Mouse (Mus musculus) heart, postnatal 25 days (tissue): ENCODE data around the gene Fbxo3. TPM values are rescaled to one million over a fixed set of nuclear protein-coding genes. Genes with fewer than 3 reads are reported as not detected.
A peak's percentile ranks its signal among the peaks of the same experiment; 100 is the strongest.
"Not testable (repeated sequence)": the region's sequence is repeated elsewhere in the genome, so short reads cannot be mapped to it uniquely, and the experiment has no call there.

Source experiments
- DNase-seq: peaks from one replicate; pipeline ENCODE4 v3.0.0; 2022; ENCODE audit warnings: low spot score
- intact Hi-C: fragments of 180-260 bp; cut with DNase I; formaldehyde crosslinking; loops from one replicate; pipeline ENCODE4 v1.15.1; 2025
- total RNA-seq, 2 experiments: library from RNA; stranded (reverse); gene quantifications; 2 replicates each; pipeline ENCODE4 v1.2.3; 2021

The Fbxo3 gene
- total RNA-seq, 2 experiments from 2014 or later: 51.9 to 58.3 TPM

GRCm38 (mm10) chr2:104034832-104035472 lies 7.4 kb downstream of the Fbxo3 start:
- peak; percentile 14 for DNase-seq
- intact Hi-C loops: loop anchor here (10.0 kb wide), 2 partner anchors 60 to 460 kb away; partner anchors contain the start of genes Cd59a and Hipk3

- intact Hi-C loops: loop anchor here (10.0 kb wide), 2 partner anchors 59 to 459 kb away; partner anchors contain the start of genes Cd59a and Hipk3
- DNase-seq: peak; percentile 5
These were observed 8.1 kb downstream of the Fbxo3 start for GRCm38 (mm10) chr2:104035595-104035994.

DNA sequence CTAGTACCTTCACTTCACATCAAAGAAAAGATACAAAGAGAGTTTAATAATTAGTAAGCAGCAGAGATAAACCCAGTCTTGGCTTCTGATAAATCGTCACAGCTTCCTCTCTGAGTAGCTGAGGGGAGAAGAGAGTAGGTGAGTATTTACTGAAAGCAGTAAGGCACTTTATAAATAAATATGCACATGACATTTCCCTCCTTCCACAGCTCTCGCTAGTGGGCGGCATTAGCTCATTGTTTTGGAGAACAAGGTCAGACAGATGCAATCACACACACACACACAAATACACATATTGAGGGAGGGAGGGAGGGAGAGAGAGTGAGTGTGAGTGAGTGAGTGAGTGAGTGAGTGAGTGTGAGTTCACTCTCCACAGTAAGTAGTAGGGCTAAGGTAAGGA lies 8.8 kb downstream of the Fbxo3 start:
- no peak for DNase-seq
- intact Hi-C loops: loop anchor here (10.0 kb wide), 2 partner anchors 58 to 458 kb away; partner anchors contain the start of genes Cd59a and Hipk3

GRCm38 (mm10) chr2:104038236-104038635 lies 10.7 kb downstream of the Fbxo3 start:
- DNase-seq: no peak
- intact Hi-C loops: loop anchor here (10.0 kb wide), 2 partner anchors 57 to 457 kb away; partner anchors contain the start of genes Cd59a and Hipk3

DNA sequence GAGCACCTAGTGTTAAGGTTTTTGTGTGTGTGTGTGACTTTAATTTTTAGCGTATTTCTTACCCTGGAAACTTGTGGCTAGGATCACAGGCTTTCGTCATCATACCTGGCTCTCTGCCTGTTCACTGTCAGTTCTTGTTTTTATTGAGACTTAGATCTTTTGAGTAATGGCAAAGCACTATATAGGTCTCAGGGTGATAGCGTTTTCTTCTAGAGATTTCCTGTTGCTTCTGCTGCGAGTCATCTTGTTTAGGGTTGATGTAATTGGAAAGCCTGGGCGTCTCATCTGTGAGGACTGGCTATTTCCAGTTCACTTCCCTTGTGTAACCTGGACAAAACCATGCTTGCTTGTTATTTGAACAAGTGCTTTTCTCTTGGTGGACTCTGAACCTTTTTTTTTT lies 14.1 kb downstream of the Fbxo3 start:
- no peak for DNase-seq
- intact Hi-C loops: loop anchor here (5.0 kb wide), 2 partner anchors 86 to 381 kb away; no protein-coding TSS in a partner anchor

DNA sequence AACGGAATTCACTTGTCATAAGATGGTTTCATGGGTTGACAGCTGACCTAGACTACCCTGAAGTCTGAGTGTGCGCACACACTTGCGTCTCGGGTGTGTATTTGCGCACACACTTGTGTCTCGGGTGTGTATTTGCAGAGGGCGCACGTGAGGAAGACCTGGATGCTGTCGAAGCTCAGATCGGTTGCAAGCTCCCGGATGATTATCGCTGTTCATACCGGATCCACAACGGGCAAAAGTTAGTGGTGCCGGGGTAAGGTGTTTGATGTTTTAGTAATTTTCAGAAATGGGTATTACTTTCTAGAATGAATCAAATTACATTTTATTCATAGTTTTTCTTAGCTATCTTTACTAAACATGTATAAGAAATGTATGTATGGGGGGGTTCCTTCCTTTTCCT lies 15.2 kb downstream of the Fbxo3 start:
- no peak for DNase-seq
- intact Hi-C loops: loop anchor here (5.0 kb wide), 2 partner anchors 85 to 380 kb away; no protein-coding TSS in a partner anchor

DNA sequence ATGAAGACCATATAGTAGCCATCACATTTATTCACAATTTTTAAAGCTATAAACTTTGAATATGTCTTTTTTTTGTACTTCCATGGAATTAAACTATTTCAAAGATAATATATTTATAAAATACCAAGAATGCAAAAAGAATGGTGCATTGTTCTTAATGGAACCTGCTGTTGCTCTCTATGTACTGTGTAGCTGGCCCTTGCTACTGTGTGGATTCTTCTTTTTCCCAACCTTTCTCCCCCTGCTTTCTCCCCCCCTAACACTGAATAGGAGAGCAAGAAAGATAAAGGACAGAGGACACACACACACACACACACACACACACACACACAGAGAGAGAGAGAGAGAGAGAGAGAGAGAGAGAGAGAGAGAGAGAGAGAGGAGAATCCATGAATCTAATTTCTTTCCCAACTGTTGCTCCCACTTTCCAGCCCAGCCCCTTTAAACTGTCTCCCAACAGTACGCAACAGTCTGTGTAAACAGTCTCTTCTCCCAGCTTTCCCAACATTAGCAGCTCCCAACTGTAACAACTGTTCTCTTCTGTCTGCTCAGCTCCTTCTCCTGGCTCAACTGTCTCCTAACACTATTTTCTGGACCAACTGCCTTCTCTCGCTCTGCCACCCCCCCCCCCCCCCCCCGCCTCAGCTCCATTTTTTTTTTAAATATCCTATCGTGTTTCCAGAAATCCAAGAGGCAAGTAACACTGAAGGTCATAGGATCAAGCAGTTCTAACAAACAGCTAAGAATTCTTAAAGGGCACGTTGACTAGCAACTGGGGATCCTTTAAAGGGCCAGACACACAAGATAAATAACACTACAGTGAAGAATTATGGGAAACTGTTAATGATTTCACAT lies 16.3 kb downstream of the Fbxo3 start:
- no peak for DNase-seq
- intact Hi-C loops: loop anchor here (5.0 kb wide), 2 partner anchors 83 to 378 kb away; no protein-coding TSS in a partner anchor

GRCm38 (mm10) chr2:104044479-104045080 lies 17.1 kb downstream of the Fbxo3 start:
- intact Hi-C loops: loop anchor here (5.0 kb wide), 2 partner anchors 83 to 378 kb away; no protein-coding TSS in a partner anchor
- DNase-seq: no peak

DNA sequence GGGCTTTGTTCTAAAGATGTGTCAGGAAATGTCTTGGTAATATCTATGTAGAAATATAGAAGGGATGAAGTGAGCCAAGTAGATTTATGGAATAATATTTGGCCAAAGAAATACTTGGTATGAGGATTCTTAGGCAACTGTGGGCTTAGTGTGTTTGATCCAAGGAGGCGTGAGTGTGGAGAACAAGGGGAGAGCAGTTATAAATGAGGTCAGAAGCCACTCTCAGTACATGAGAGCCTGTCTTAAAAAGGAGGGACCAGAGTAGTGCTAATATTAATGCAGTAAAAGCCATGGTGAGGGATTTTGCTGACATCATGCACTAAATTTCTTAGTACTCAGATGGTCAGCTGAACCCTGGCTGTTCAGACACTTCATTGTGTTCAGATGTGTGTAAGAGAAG lies 30.9 kb downstream of the Fbxo3 start:
- intact Hi-C loops: no loop called here
- DNase-seq: no peak

GRCm38 (mm10) chr2:104058954-104059353 lies 31.4 kb downstream of the Fbxo3 start:
- intact Hi-C loops: no loop called here
- no peak for DNase-seq

- no peak for DNase-seq
- intact Hi-C loops: no loop called here
These were observed 32.3 kb downstream of the Fbxo3 start for GRCm38 (mm10) chr2:104059786-104060185.

DNA sequence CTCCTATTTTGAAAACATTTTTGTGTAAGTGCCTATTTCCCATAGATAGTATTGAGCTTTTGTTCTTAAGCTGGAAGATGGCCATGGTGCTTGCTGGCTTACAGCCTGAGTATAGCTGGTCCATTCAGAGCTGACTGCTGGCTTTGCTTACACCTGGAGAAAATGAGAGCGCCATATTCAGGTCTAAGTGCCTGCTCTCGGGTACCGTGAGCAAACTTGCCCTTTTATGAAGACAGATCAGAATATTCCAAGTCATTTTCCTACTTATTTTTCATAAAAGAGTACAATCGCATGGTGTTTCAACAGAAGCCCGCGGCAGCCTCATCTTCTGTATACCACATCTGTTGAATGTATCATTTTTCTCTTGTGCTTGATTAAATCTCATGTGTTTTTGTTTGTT lies 33.5 kb downstream of the Fbxo3 start:
- no peak for DNase-seq
- intact Hi-C loops: no loop called here

- DNase-seq: no peak
- intact Hi-C loops: no loop called here
These were observed 35.1 kb downstream of the Fbxo3 start for GRCm38 (mm10) chr2:104062665-104063064.

DNA sequence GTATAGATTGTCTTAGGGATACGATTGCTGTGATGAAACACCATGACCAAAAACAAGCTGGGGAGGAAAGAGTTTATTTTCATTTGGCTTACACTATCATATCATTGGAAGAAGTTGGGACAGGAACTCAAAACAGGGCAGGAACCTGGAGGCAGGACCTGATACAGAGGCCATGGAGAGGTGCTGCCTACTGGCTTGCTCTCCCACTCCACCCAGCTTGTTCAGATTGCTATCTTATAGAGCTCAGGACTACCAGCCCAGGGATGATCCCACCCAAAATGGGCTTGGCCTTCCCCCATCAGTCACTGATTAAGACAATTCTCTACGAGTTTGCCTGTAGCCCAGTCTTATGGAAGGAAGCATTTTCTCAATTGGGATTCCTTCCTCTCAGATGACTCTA lies 36.6 kb downstream of the Fbxo3 start:
- intact Hi-C loops: no loop called here
- DNase-seq: no peak

DNA sequence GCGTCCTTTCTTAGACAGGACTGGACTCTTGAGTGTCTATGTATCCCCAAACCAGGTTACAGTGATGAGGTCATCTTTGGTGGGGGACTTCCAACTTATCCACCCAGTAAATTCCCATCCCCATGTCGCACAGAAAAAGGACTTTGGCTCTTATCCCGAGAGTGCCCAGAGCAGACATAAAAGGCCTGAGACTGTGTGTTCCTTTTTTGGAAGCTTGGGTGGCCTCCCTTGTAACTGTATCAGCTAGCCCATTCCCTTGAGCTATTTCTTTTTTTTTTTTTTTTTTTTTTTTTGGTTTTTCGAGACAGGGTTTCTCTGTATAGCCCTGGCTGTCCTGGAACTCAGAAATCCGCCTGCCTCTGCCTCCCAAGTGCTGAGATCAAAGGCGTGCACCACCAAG lies 38.0 kb downstream of the Fbxo3 start, which contains the start of gene Gm10912:
Gm10912 (plus strand) TSS at position 301 of the 400 bp plus-strand sequence.
- DNase-seq, intact Hi-C loops: not testable (repeated sequence)

DNA sequence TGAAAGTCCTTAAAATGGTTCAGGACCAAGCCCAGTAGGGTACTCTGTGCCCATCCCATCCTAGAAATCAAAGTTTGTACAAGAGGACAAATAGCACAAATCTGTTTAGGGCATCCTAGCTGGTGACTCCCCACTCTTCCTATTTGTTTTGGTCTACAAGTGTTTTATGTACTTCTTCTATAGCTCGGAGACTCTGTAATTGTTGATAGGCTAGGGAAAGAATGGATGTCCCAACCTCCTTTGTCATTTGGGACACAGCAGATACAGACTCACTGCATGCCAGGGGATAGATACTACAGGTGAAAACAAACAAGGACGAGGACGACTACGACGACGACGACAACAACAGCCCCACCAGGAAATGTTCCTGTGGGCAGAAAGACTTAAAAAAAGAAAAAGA lies 40.9 kb downstream of the Fbxo3 start, which contains the start of gene Gm10799:
Gm10799 (minus strand) TSS at position 101 of the 400 bp plus-strand sequence.
- DNase-seq, intact Hi-C loops: not testable (repeated sequence)

DNA sequence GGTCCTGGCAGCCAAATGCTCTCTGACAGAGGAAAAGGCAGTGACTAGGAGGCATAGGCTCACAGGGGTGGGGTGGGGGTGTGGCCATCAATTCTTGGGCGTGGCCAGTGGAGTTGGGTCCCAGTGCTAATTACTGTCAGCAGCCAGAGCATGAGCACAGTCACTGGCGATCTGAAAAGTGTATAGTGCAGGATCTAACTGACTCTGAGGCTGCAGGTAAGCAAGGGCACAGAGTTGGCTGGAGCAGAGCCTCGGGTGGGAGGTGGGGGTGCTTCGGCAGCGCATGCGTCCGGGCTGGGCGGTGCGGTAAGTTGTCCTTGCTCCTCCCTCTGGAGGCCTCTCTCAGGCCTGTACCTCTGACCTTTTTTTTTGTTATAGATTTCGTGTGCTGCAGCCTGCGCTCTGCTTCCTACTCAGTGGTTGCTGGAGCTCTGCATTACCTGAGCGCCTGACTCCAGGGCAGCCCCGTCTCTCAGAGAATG lies 42.2 kb downstream of the Fbxo3 start, which contains the start of gene Cd59b:
Cd59b (plus strand) TSS at position 146 of the 482 bp plus-strand sequence.
- intact Hi-C loops: loop anchor here (1.0 kb wide), 1 partner anchor 27 kb away; no protein-coding TSS in a partner anchor

DNA sequence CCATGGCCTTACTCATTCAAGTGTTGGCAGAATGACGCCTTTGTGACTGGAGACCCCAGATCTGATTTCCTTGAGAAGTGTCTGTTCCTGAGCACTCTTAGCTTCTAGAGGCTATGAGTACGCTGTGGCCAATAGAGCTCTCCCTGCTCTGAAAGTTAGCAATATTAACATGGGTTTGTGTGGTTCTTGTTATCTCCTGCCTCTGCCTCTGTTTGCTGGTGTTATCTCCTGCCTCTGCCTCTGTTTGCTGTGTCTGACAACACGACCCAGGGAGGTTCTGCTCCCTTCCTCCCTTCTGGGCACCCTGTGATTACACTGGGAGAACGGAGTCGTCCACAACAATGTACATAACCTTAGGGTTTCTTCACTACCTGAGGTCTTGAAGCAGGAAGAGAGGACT lies 50.8 kb downstream of the Fbxo3 start:
- DNase-seq, intact Hi-C loops: not testable (repeated sequence)

More for the DNA sequence above, 42.2 kb downstream of the Fbxo3 start, which contains the start of gene Cd59b:
- peak; percentile 13 for DNase-seq

GRCm38 (mm10) chr2:104081436-104082050 lies 54.0 kb downstream of the Fbxo3 start:
- DNase-seq, intact Hi-C loops: not testable (repeated sequence)
